Comparison of ENCODE assay signal across 11 mouse cellular contexts in the genomic region with DNA sequence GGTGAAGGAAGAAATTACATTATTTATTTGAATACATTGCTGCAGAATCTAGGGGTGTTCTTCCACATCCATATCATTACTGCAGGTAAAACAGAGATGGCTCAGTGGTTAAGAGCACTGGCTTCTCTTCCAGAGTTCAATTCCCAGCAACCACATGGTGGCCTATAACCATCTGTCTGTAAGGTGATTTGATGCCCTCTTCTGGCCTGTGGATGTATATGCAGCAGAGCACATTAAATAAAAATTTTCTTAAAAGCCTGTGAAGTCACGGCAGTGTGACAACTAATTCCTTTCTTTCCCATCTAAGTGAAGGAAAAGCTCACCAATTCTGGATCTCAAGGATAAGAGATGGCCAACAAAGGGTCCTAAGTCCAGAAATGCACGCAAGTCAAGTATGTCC. TPM values are rescaled to one million over a fixed set of nuclear protein-coding genes. Genes with fewer than 3 reads are reported as not detected.
DNase-seq lines count a peak whose midpoint lies in the region; ATAC-seq and TF ChIP-seq lines count a peak whose summit lies in the region.
"Had no signal": no experiment of that assay in that cellular context is flagged by ENCODE, and none has a peak within 500 bp of the region (broad histone marks: within the 10 kb centered on the region; RNA-seq: fewer than 3 reads in every experiment).

No protein-coding gene starts in this region.

- H3K27me3 ChIP-seq in intestine, embryonic 15.5 days (replicated peaks) = peaks cover 9% of the 10 kb centered on the region
- H3K27me3 ChIP-seq in intestine, embryonic 16.5 days (replicated peaks; ENCODE audit: control insufficient read depth, insufficient read depth, low read length) = no peaks in the 10 kb centered on the region

- H3K36me3 ChIP-seq in intestine, embryonic 15.5 days = no peaks in the 10 kb centered on the region
- no peaks in the 10 kb centered on the region for H3K36me3 ChIP-seq in intestine, embryonic 16.5 days (ENCODE audit: control insufficient read depth, insufficient read depth, low read length)

- WGBS in intestine, embryonic 15.5 days = 57% methylated on average over 2 of the region's 2 CpGs
- 45% methylated on average over 2 of the region's 2 CpGs for WGBS in intestine, embryonic 16.5 days

- no peak for TF ChIP-seq POLR2A in cortical plate, adult 2 months (IDR thresholded peaks at IDR 0.05; ENCODE audit: extremely low read depth, insufficient read depth, low read length)

- peak; percentile 19 for DNase-seq in thymus, postnatal 14 days
- no peak for DNase-seq in thymus, postnatal 25 days
- DNase-seq in ovary, adult 18-20 months (ENCODE audit: low spot score) = no peak
- no peak for DNase-seq in urinary bladder, adult 2 months (ENCODE audit: low spot score)
- no peak for DNase-seq in heart, adult 9 months (ENCODE audit: low spot score in 2 of 2)
- DNase-seq: kidney, postnatal 14 days had no signal

- H3K9ac ChIP-seq in intestine, embryonic 15.5 days = no peak overlapping the region
- H3K9ac ChIP-seq in intestine, embryonic 16.5 days (ENCODE audit: low read depth, low read length) = no peak overlapping the region

- 0 out of 2 replicates have a peak, but pooled peaks have one; percentile 43 for ATAC-seq in intestine, embryonic 15.5 days
- no peak for ATAC-seq in intestine, embryonic 16.5 days

- H3K4me2 ChIP-seq in intestine, embryonic 15.5 days (replicated peaks) = no peak overlapping the region
- no peak overlapping the region for H3K4me2 ChIP-seq in intestine, embryonic 16.5 days (ENCODE audit: low read depth, low read length)

- H3K4me1 ChIP-seq in intestine, embryonic 15.5 days (replicated peaks) = no peaks in the 10 kb centered on the region
- H3K4me1 ChIP-seq in intestine, embryonic 16.5 days (ENCODE audit: control insufficient read depth, insufficient read depth, low read length) = no peaks in the 10 kb centered on the region
- H3K4me1 ChIP-seq in cortical plate, adult 2 months (ENCODE audit: control insufficient read depth, insufficient read depth, low read length) = peaks cover 11% of the 10 kb centered on the region

- no peak overlapping the region for H3K27ac ChIP-seq in intestine, embryonic 15.5 days
- H3K27ac ChIP-seq in intestine, embryonic 16.5 days (ENCODE audit: low read length) = no peak overlapping the region
- no peak overlapping the region for H3K27ac ChIP-seq in cortical plate, adult 2 months (ENCODE audit: insufficient read depth, low read length)

- TF ChIP-seq CTCF in cortical plate, adult 2 months (IDR thresholded peaks at IDR 0.05; ENCODE audit: extremely low read depth, insufficient read depth, low read length) = peak; percentile 47; the same call in 1 of the 2 replicates

- no peak overlapping the region for H3K4me3 ChIP-seq in intestine, embryonic 15.5 days (replicated peaks)
- H3K4me3 ChIP-seq in intestine, embryonic 16.5 days (ENCODE audit: low read length) = no peak overlapping the region
- H3K4me3 ChIP-seq in cortical plate, adult 2 months (ENCODE audit: insufficient read depth, low read length) = no peak overlapping the region
- H3K4me3 ChIP-seq: megakaryocyte, embryonic 14.5 days had no signal

- no peaks in the 10 kb centered on the region for H3K9me3 ChIP-seq in intestine, embryonic 15.5 days
- no peaks in the 10 kb centered on the region for H3K9me3 ChIP-seq in intestine, embryonic 16.5 days (ENCODE audit: control insufficient read depth, low read length)

RNA-seq across cellular contexts. Expression of gene Ythdf1, which starts 18.7 kb away (rescaled TPM):
- polyA plus RNA-seq in intestine, embryonic 15.5 days (2015; fragmentation: Nextera tagmentation; extraction: Ambion mirVana) = 46.9 and 49.3 TPM in 2 replicates
- 9.2 and 9.8 TPM in 2 replicates for polyA plus RNA-seq in intestine, embryonic 16.5 days (2015; fragmentation: Nextera tagmentation; extraction: Ambion mirVana)
- 45.2 and 49.1 TPM in 2 replicates for polyA plus RNA-seq in cortical plate, adult 2 months (2012; rRNA removed)
- polyA plus RNA-seq in urinary bladder, adult 2 months (2012; rRNA removed) = 40.2 and 41.6 TPM in 2 replicates

RNA-seq across cellular contexts. Expression of gene Birc7, which starts 26.7 kb away (rescaled TPM):
- polyA plus RNA-seq in intestine, embryonic 15.5 days (2015; fragmentation: Nextera tagmentation; extraction: Ambion mirVana) = not detected in 2 replicates
- 0.09 TPM in 1 of 2 replicates, not detected in the other for polyA plus RNA-seq in intestine, embryonic 16.5 days (2015; fragmentation: Nextera tagmentation; extraction: Ambion mirVana)
- polyA plus RNA-seq in cortical plate, adult 2 months (2012; rRNA removed) = 0.23 and 0.32 TPM in 2 replicates
- not detected in 2 replicates for polyA plus RNA-seq in urinary bladder, adult 2 months (2012; rRNA removed)
- polyA plus RNA-seq: spleen, adult 2 months had no signal

RNA-seq across cellular contexts. Expression of gene Nkain4, which starts 52.4 kb away (rescaled TPM):
- polyA plus RNA-seq in intestine, embryonic 15.5 days (2015; fragmentation: Nextera tagmentation; extraction: Ambion mirVana) = 37.4 and 41.1 TPM in 2 replicates
- polyA plus RNA-seq in intestine, embryonic 16.5 days (2015; fragmentation: Nextera tagmentation; extraction: Ambion mirVana) = 29.9 and 32.5 TPM in 2 replicates
- polyA plus RNA-seq in cortical plate, adult 2 months (2012; rRNA removed) = 89.8 and 99.6 TPM in 2 replicates
- polyA plus RNA-seq in urinary bladder, adult 2 months (2012; rRNA removed) = 50.7 and 72.3 TPM in 2 replicates
